Mouse (Mus musculus) embryonic facial prominence, embryonic 15.5 days (tissue): ENCODE results near the gene Upp2. TPM values are rescaled to one million over a fixed set of nuclear protein-coding genes. Genes with fewer than 3 reads are reported as not detected.

Experiments used
- ATAC-seq: fragments of 200-750 bp; cut with Nextera tagmentation; 2 replicates; pipeline ENCODE4 v1.8.0; 2017; ENCODE audit warnings: low read depth, moderate TSS enrichment; ENCODE audit not compliant: insufficient number of reproducible peaks, low FRiP score, low TSS enrichment
- H3K27ac ChIP-seq: fragments of 300-500 bp; sonication (generic); replicated peaks from 2 replicates; pipeline ENCODE4 v1.5.1; 2015; ENCODE audit warnings: mild to moderate bottlenecking, inconsistent platforms
- H3K27me3 ChIP-seq: fragments of 300-500 bp; sonication (generic); 2 replicates; pipeline ENCODE4 v1.6.1; 2015; ENCODE audit warnings: inconsistent platforms
- H3K36me3 ChIP-seq: fragments of 300-500 bp; sonication (generic); 2 replicates; pipeline ENCODE4 v1.6.1; 2015; ENCODE audit warnings: mild to moderate bottlenecking, inconsistent platforms
- H3K4me1 ChIP-seq: fragments of 300-500 bp; sonication (generic); 2 replicates; pipeline ENCODE4 v1.6.1; 2015; ENCODE audit warnings: inconsistent platforms
- H3K4me2 ChIP-seq: fragments of 300-500 bp; sonication (generic); replicated peaks from 2 replicates; pipeline ENCODE4 v1.6.1; 2015; ENCODE audit warnings: mild to moderate bottlenecking, inconsistent platforms
- H3K4me3 ChIP-seq: fragments of 300-500 bp; sonication (generic); replicated peaks from 2 replicates; pipeline ENCODE4 v1.5.1; 2015; ENCODE audit warnings: mild to moderate bottlenecking, inconsistent platforms
- H3K9ac ChIP-seq: fragments of 300-500 bp; sonication (generic); 2 replicates; pipeline ENCODE4 v1.6.1; 2015; ENCODE audit warnings: inconsistent platforms
- H3K9me3 ChIP-seq: fragments of 300-500 bp; sonication (generic); replicated peaks from 2 replicates; pipeline ENCODE4 v1.6.1; 2016; ENCODE audit warnings: inconsistent platforms
- WGBS: fragments of 180-500 bp; shearing (Covaris S2); methylation state at CpG from one replicate; pipeline ENCODE4 v1.1.7; 2015; 5-methylcytosine and 5-hydroxymethylcytosine counted together
- polyA plus RNA-seq: library from polyadenylated mRNA; unstranded; fragments of >200 nt; fragmentation: Nextera tagmentation; extraction: Ambion mirVana; gene quantifications from 2 replicates; pipeline ENCODE4 v1.2.1, GENCODE M21; 2015

Upp2 gene
- polyA plus RNA-seq, 1 experiment from 2014 or later, result 11.0 TPM

GRCm38 (mm10) chr2:58615766-58616165 is 48.7 kb downstream of the Upp2 start:
- ATAC-seq, result no peak
- Histone ChIP-seq H3K4me2 (no peak overlapping the region), H3K27me3 (no peaks in the 10 kb centered on the region), H3K36me3 (no peaks in the 10 kb centered on the region), H3K4me3 (no peak overlapping the region), H3K27ac (no peak overlapping the region), H3K9me3 (no peaks in the 10 kb centered on the region), H3K9ac (no peak overlapping the region), H3K4me1 (no peaks in the 10 kb centered on the region)
- WGBS, result 87% methylated on average over 5 of the region's 5 CpGs

GRCm38 (mm10) chr2:58625186-58625585 is 58.1 kb downstream of the Upp2 start:
- no peak overlapping the region for H3K4me3 ChIP-seq
- no peaks in the 10 kb centered on the region for H3K36me3 ChIP-seq
- 62% methylated on average over 12 of the region's 12 CpGs for WGBS
- H3K9ac ChIP-seq, result no peak overlapping the region
- no peak overlapping the region for H3K27ac ChIP-seq
- ATAC-seq, result no peak
- no peak overlapping the region for H3K4me2 ChIP-seq
- no peaks in the 10 kb centered on the region for H3K9me3 ChIP-seq
- H3K4me1 ChIP-seq, result no peaks in the 10 kb centered on the region
- H3K27me3 ChIP-seq, result no peaks in the 10 kb centered on the region

GRCm38 (mm10) chr2:58625681-58626080 is 58.6 kb downstream of the Upp2 start:
- WGBS, result 28% methylated on average over 2 of the region's 2 CpGs
- Histone ChIP-seq H3K36me3 (no peaks in the 10 kb centered on the region), H3K9me3 (no peaks in the 10 kb centered on the region), H3K9ac (no peak overlapping the region), H3K27me3 (no peaks in the 10 kb centered on the region), H3K4me1 (no peaks in the 10 kb centered on the region), H3K4me2 (no peak overlapping the region), H3K27ac (no peak overlapping the region), H3K4me3 (no peak overlapping the region)
- ATAC-seq, result no peak

GRCm38 (mm10) chr2:58626136-58626769 is 59.2 kb downstream of the Upp2 start:
- no peaks in the 10 kb centered on the region for H3K9me3 ChIP-seq
- ATAC-seq, result no peak
- no peak overlapping the region for H3K4me3 ChIP-seq
- H3K4me1 ChIP-seq, result no peaks in the 10 kb centered on the region
- H3K27ac ChIP-seq, result no peak overlapping the region
- no peaks in the 10 kb centered on the region for H3K36me3 ChIP-seq
- H3K27me3 ChIP-seq, result no peaks in the 10 kb centered on the region
- WGBS, result 33% methylated on average over 8 of the region's 8 CpGs
- no peak overlapping the region for H3K9ac ChIP-seq
- H3K4me2 ChIP-seq, result no peak overlapping the region

GRCm38 (mm10) chr2:58627981-58628380 is 60.9 kb downstream of the Upp2 start:
- 42% methylated on average over 2 of the region's 2 CpGs for WGBS
- Histone ChIP-seq H3K27ac (no peak overlapping the region), H3K9me3 (no peaks in the 10 kb centered on the region), H3K27me3 (no peaks in the 10 kb centered on the region), H3K4me2 (no peak overlapping the region), H3K4me3 (no peak overlapping the region), H3K4me1 (no peaks in the 10 kb centered on the region), H3K9ac (no peak overlapping the region), H3K36me3 (no peaks in the 10 kb centered on the region)
- no peak for ATAC-seq

- Histone ChIP-seq H3K9me3 (no peaks in the 10 kb centered on the region), H3K4me2 (no peak overlapping the region), H3K27ac (no peak overlapping the region), H3K27me3 (no peaks in the 10 kb centered on the region), H3K9ac (no peak overlapping the region), H3K36me3 (no peaks in the 10 kb centered on the region), H3K4me1 (no peaks in the 10 kb centered on the region), H3K4me3 (no peak overlapping the region)
- ATAC-seq, result no peak
- 72% methylated on average over 3 of the region's 3 CpGs for WGBS
Observed at GRCm38 (mm10) chr2:58628993-58629392, 61.9 kb downstream of the Upp2 start.

- no peaks in the 10 kb centered on the region for H3K4me1 ChIP-seq
- no peaks in the 10 kb centered on the region for H3K9me3 ChIP-seq
- H3K27me3 ChIP-seq, result no peaks in the 10 kb centered on the region
- no peak overlapping the region for H3K9ac ChIP-seq
- no peak overlapping the region for H3K4me3 ChIP-seq
- 48% methylated on average over 7 of the region's 7 CpGs for WGBS
- H3K27ac ChIP-seq, result no peak overlapping the region
- H3K4me2 ChIP-seq, result no peak overlapping the region
- H3K36me3 ChIP-seq, result no peaks in the 10 kb centered on the region
- no peak for ATAC-seq
Observed at GRCm38 (mm10) chr2:58629440-58629839, 62.3 kb downstream of the Upp2 start.

GRCm38 (mm10) chr2:58633791-58634190 is 66.7 kb downstream of the Upp2 start:
- no peaks in the 10 kb centered on the region for H3K27me3 ChIP-seq
- ATAC-seq, result no peak
- H3K4me2 ChIP-seq, result no peak overlapping the region
- no peak overlapping the region for H3K4me3 ChIP-seq
- no peaks in the 10 kb centered on the region for H3K9me3 ChIP-seq
- WGBS, result 88% methylated on average over 11 of the region's 11 CpGs
- no peak overlapping the region for H3K9ac ChIP-seq
- H3K27ac ChIP-seq, result no peak overlapping the region
- no peaks in the 10 kb centered on the region for H3K36me3 ChIP-seq
- no peaks in the 10 kb centered on the region for H3K4me1 ChIP-seq

GRCm38 (mm10) chr2:58641761-58642555 is 74.9 kb downstream of the Upp2 start:
- Histone ChIP-seq H3K9ac (no peak overlapping the region), H3K36me3 (no peaks in the 10 kb centered on the region), H3K4me2 (no peak overlapping the region), H3K9me3 (no peaks in the 10 kb centered on the region), H3K4me3 (no peak overlapping the region), H3K27ac (no peak overlapping the region), H3K4me1 (no peaks in the 10 kb centered on the region; the same call in 1 of the 2 replicates), H3K27me3 (no peaks in the 10 kb centered on the region)
- ATAC-seq, result no peak
- WGBS, result 69% methylated on average over 19 of the region's 19 CpGs

GRCm38 (mm10) chr2:58645667-58646066 is 78.6 kb downstream of the Upp2 start:
- WGBS, result 81% methylated on average over 6 of the region's 6 CpGs

GRCm38 (mm10) chr2:58655169-58655568 is 88.1 kb downstream of the Upp2 start:
- Histone ChIP-seq H3K9ac (no peak overlapping the region), H3K4me3 (no peak overlapping the region), H3K4me2 (no peak overlapping the region), H3K4me1 (peaks cover 8% of the 10 kb centered on the region; the same call in 1 of the 2 replicates), H3K9me3 (no peaks in the 10 kb centered on the region), H3K36me3 (no peaks in the 10 kb centered on the region), H3K27ac (peak overlapping the region; percentile 39; the same call in 1 of the 2 replicates), H3K27me3 (no peaks in the 10 kb centered on the region)
- WGBS, result 24% methylated on average over 6 of the region's 6 CpGs
- peak; percentile 65; the same call in 1 of the 2 replicates for ATAC-seq

More at GRCm38 (mm10) chr2:58645667-58646066, 78.6 kb downstream of the Upp2 start:
- Histone ChIP-seq H3K36me3 (no peaks in the 10 kb centered on the region), H3K9me3 (no peaks in the 10 kb centered on the region), H3K27me3 (no peaks in the 10 kb centered on the region), H3K27ac (no peak overlapping the region), H3K4me1 (no peaks in the 10 kb centered on the region; the same call in 1 of the 2 replicates), H3K4me3 (no peak overlapping the region), H3K9ac (no peak overlapping the region), H3K4me2 (no peak overlapping the region)
- ATAC-seq, result no peak
